ENCODE assay signal across 7 mouse cellular contexts in the genomic region with DNA sequence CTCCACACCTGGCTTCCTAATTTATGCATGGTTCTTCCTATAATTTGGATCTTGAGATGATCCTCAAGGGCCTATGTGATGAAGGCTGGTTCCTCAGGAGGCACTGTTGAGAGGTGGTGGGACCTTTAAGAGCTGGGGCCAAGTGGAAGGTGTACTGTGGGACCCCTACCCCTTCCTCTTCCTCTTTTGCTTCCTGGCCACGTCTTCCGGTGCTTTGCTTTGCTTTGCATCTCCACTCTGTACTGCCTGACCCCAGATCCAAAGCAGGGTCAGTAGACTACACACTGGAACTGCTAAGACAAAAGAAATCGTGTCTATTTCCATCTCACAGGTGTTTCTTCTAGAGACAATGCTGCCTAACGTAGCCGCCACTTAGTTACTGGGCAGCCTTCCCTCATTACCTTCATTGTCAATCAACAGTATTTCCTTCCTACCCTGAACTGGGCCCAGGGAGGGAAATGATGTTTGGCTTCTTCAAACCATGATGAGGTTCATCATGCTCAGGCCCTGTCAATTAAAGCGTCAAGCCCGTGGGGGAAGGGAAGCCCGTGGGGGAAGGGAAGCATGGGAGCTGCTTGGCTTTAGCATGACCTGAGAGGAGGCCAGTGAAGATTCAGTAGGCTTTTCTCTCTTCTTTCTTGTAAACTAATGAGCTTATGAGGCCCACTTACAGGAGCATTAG. TPM values are rescaled to one million over a fixed set of nuclear protein-coding genes. Genes with fewer than 3 reads are reported as not detected.
DNase-seq lines count a peak whose midpoint lies in the region; ATAC-seq lines count a peak whose summit lies in the region.

No protein-coding gene starts in this region.

- H3K9ac ChIP-seq in hindbrain, embryonic 15.5 days, result peak overlapping the region; percentile 100

- H3K9me3 ChIP-seq in hindbrain, embryonic 15.5 days, result no peaks in the 10 kb centered on the region

- WGBS in hindbrain, embryonic 15.5 days, result 33% methylated on average over 8 of the region's 8 CpGs

- peaks cover 26% of the 10 kb centered on the region for H3K4me1 ChIP-seq in hindbrain, embryonic 15.5 days (replicated peaks)

- ATAC-seq in hindbrain, embryonic 15.5 days (ENCODE audit: low FRiP score, low read depth), result no peak

- peak; percentile 41 to 54 for DNase-seq in spleen, adult 18-20 months
- no peak for DNase-seq in spleen, adult 12 weeks (ENCODE audit: low spot score)
- DNase-seq in embryo, embryonic 11 days, result peak; percentile 34
- DNase-seq in neural tube, embryonic 10.5 days (ENCODE audit: extremely low spot score, low spot score), result peak; percentile 35
- DNase-seq in adrenal gland, postnatal 4 days (ENCODE audit: low spot score in 2 of 2), result no peak
- no peak for DNase-seq in frontal cortex, postnatal 36 days (ENCODE audit: low spot score in 2 of 2)

- H3K4me3 ChIP-seq in hindbrain, embryonic 15.5 days, result peak overlapping the region; percentile 95

- no peaks in the 10 kb centered on the region for H3K27me3 ChIP-seq in hindbrain, embryonic 15.5 days

- H3K27ac ChIP-seq in hindbrain, embryonic 15.5 days (replicated peaks), result peak overlapping the region; percentile 99

- no peaks in the 10 kb centered on the region for H3K36me3 ChIP-seq in hindbrain, embryonic 15.5 days

- H3K4me2 ChIP-seq in hindbrain, embryonic 15.5 days, result peak overlapping the region; percentile 69

RNA-seq across cellular contexts. Expression of a gene that starts 2.9 kb away (rescaled TPM):
- polyA plus RNA-seq in hindbrain, embryonic 15.5 days (2015; fragmentation: Nextera tagmentation; extraction: Ambion mirVana), result 4,825 and 4,870 TPM in 2 replicates
- total RNA-seq in adrenal gland, postnatal 4 days (2021), result 100 to 1,000 TPM; 594 to 750 TPM

RNA-seq across cellular contexts. Expression of a gene that starts 55.9 kb away (rescaled TPM):
- 38.8 and 46.2 TPM in 2 replicates for polyA plus RNA-seq in hindbrain, embryonic 15.5 days (2015; fragmentation: Nextera tagmentation; extraction: Ambion mirVana)
- total RNA-seq in adrenal gland, postnatal 4 days (2021), result 10 to 100 TPM; 72.4 to 78.6 TPM

Comparison
In these comparisons a context has a peak if more than half of its experiments do, and no peak if none do; other contexts are left out.
1. DNase-seq: peak in spleen, adult 18-20 months (2 of 2), embryo, embryonic 11 days (single experiment) and neural tube, embryonic 10.5 days (single experiment); none in spleen, adult 12 weeks (single experiment), adrenal gland, postnatal 4 days (0 of 2) and frontal cortex, postnatal 36 days (0 of 2).